11 mouse cellular contexts compared by ENCODE assay signal in genomic region chr15:77068439-77068861, GRCm38 (mm10). TPM values are rescaled to one million over a fixed set of nuclear protein-coding genes. Genes with fewer than 3 reads are reported as not detected.
A peak's percentile ranks its signal among the peaks of the same experiment; 100 is the strongest.
DNase-seq lines count a peak whose midpoint lies in the region; ATAC-seq lines count a peak whose summit lies in the region.
"Had no signal": no experiment of that assay in that cellular context is flagged by ENCODE, and none has a peak within 500 bp of the region (broad histone marks: within the 10 kb centered on the region; RNA-seq: fewer than 3 reads in every experiment).

No protein-coding gene starts in this region.

- intact Hi-C loops in heart, postnatal 14 days (cut with DNase I), result loop anchor here (5.0 kb wide), 1 partner anchor 91 kb away; no protein-coding TSS in a partner anchor

- ATAC-seq in activated CD4-positive, CD25-positive, alpha-beta regulatory T cell, adult 4 months, result no peak

- DNase-seq in adrenal gland, postnatal 36 days, result peak; percentile 52 to 57
- DNase-seq in adrenal gland, adult 18-20 months (ENCODE audit: low spot score in 2 of 2), result no peak
- peak; percentile 47 to 63 for DNase-seq in layer of hippocampus, adult 8-10 months (ENCODE audit: low spot score in 2 of 2)
- no peak for DNase-seq in layer of hippocampus, postnatal 10 days (ENCODE audit: low spot score in 2 of 2)
- peak; percentile 52 for DNase-seq in NIH3T3 (ENCODE audit: low read depth)
- peak; percentile 46 to 50 for DNase-seq in heart, postnatal 14 days
- no peak for DNase-seq in T-cell, adult 2 months (ENCODE audit: low spot score)
- DNase-seq: B cell, adult 2 months had no signal

RNA-seq across cellular contexts. Expression of gene Mb, which starts 18.0 kb away (rescaled TPM):
- 1 to 10 TPM in 1 of 2 experiments, under 1 TPM in 1; 0.43 to 1.7 TPM for total RNA-seq in adrenal gland, postnatal 36 days (2021)
- 1 to 10 TPM; 4.7 to 7.8 TPM for total RNA-seq in adrenal gland, adult 18-20 months (2021)
- 1 to 10 TPM in 1 of 4 experiments, under 1 TPM in 2, not detected in 1; 0.31 to 2.2 (median 0.52) TPM for total RNA-seq in layer of hippocampus, adult 8-10 months (2022)
- total RNA-seq in layer of hippocampus, postnatal 10 days (2021), result under 1 TPM; 0.31 to 0.57 TPM
- over 10,000 TPM; 12,884 to 13,789 TPM for total RNA-seq in heart, postnatal 14 days (2021)
- polyA plus RNA-seq in activated CD4-positive, CD25-positive, alpha-beta regulatory T cell, adult 4 months (2017; shearing (Covaris generic)), result not detected

RNA-seq across cellular contexts. Expression of gene Apol6, which starts 23.9 kb away (rescaled TPM):
- total RNA-seq in adrenal gland, postnatal 36 days (2021), result 10 to 100 TPM; 12.9 to 22.4 TPM
- total RNA-seq in adrenal gland, adult 18-20 months (2021), result 10 to 100 TPM; 11.1 to 65.3 TPM
- under 1 TPM in 1 of 4 experiments, not detected in 3; 0.47 TPM for total RNA-seq in layer of hippocampus, adult 8-10 months (2022)
- total RNA-seq in layer of hippocampus, postnatal 10 days (2021), result under 1 TPM in 1 of 2 experiments, not detected in 1; 0.25 TPM
- total RNA-seq in heart, postnatal 14 days (2021), result 1 to 10 TPM in 1 of 2 experiments, under 1 TPM in 1; 0.66 to 2.5 TPM
- not detected for polyA plus RNA-seq in activated CD4-positive, CD25-positive, alpha-beta regulatory T cell, adult 4 months (2017; shearing (Covaris generic))
- polyA plus RNA-seq: limb, embryonic 12.5 days; neural tube, embryonic 15.5 days had no signal

Comparison
In these comparisons a context has a peak if more than half of its experiments do, and no peak if none do; other contexts are left out.
1. DNase-seq: peak in adrenal gland, postnatal 36 days (2 of 2), layer of hippocampus, adult 8-10 months (2 of 2), NIH3T3 (single experiment) and heart, postnatal 14 days (2 of 2); none in adrenal gland, adult 18-20 months (0 of 2), layer of hippocampus, postnatal 10 days (0 of 2) and T-cell, adult 2 months (single experiment).
2. RNA of gene Mb, which starts 18.0 kb away (total RNA-seq): 12,884 to 13,789 TPM in heart, postnatal 14 days; 4.7 to 7.8 TPM in adrenal gland, adult 18-20 months, 0.43 to 1.7 TPM in adrenal gland, postnatal 36 days, 0.31 to 0.57 TPM in layer of hippocampus, postnatal 10 days and 0.31 to 2.2 TPM in layer of hippocampus, adult 8-10 months; every median in the first group is over 1,000 times any median in the second.